Mouse (Mus musculus): ENCODE measurements around the gene Gm5485. TPM values are rescaled to one million over a fixed set of nuclear protein-coding genes. Genes with fewer than 3 reads are reported as not detected.

Gene Gm5485
- polyA plus RNA-seq (2012; rRNA removed) = not detected in 2 replicates

DNA sequence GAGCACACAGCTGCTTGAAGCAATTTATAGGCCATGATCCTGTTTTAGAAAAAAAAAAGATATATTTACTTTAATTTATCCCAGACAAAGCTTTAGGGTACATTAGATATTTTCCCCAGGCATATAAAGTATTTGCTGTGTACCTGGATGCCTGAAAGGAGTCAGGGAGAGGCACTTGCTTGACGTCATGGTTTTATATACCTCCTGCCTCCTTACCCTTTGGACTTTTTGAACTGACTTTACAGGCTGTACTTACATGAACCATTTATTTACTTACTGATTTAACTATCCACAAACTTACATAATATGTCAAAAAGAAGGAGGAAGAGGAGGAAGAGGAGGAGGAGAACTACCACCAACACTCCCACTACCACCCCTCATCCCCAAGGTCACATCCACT, at the start of gene Gm5485:
TSS of gene Gm5485 (minus strand) at position 171 of the 400 bp plus-strand sequence.
- WGBS = 55% methylated on average over 1 of the region's 1 CpGs
- Histone ChIP-seq H3K27ac (ENCODE audit: insufficient read depth, low read depth, low read length) (no peak within 1 kb of the TSS), H3K4me1 (ENCODE audit: control insufficient read depth, insufficient read depth, low read length) (no peaks in the 10 kb centered on the region; the same call in 1 of the 2 replicates), H3K36me3 (ENCODE audit: control insufficient read depth, insufficient read depth, low read length) (no peaks in the 10 kb centered on the region), H3K4me3 (ENCODE audit: insufficient read depth, low read depth, low read length) (no peak within 1 kb of the TSS), H3K27me3 (replicated peaks; ENCODE audit: control insufficient read depth, insufficient read depth, low read length) (no peaks in the 10 kb centered on the region)
- TF ChIP-seq POLR2A (IDR thresholded peaks at IDR 0.05; ENCODE audit: low read depth, low read length) = no peak
- no peak for TF ChIP-seq CTCF (conservative IDR thresholded peaks at IDR 0.05; ENCODE audit: insufficient read depth, insufficient read length, low read depth, low read length)
- no peak for DNase-seq

DNA sequence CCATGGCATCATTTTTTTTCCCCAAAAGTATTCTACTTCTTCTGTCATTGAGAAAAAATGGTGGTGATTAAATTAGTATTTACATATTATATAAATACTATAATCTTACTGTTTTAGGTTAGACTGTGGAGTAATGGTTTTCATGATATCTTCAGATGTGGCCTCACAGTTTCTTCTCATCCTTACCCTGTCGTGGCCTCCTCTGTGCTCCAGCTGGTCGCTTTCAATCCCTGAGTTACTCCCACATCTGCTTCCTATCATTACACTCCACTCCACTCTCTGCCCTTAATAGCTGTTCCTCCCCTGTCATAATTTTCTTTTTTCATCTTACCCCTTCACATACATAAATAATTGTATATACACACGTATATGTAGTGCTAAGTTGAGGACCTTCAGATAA, 41.0 kb upstream of the Gm5485 start:
- no peak for TF ChIP-seq POLR2A (IDR thresholded peaks at IDR 0.05; ENCODE audit: low read depth, low read length)
- TF ChIP-seq CTCF (conservative IDR thresholded peaks at IDR 0.05; ENCODE audit: insufficient read depth, insufficient read length, low read depth, low read length) = no peak

DNA sequence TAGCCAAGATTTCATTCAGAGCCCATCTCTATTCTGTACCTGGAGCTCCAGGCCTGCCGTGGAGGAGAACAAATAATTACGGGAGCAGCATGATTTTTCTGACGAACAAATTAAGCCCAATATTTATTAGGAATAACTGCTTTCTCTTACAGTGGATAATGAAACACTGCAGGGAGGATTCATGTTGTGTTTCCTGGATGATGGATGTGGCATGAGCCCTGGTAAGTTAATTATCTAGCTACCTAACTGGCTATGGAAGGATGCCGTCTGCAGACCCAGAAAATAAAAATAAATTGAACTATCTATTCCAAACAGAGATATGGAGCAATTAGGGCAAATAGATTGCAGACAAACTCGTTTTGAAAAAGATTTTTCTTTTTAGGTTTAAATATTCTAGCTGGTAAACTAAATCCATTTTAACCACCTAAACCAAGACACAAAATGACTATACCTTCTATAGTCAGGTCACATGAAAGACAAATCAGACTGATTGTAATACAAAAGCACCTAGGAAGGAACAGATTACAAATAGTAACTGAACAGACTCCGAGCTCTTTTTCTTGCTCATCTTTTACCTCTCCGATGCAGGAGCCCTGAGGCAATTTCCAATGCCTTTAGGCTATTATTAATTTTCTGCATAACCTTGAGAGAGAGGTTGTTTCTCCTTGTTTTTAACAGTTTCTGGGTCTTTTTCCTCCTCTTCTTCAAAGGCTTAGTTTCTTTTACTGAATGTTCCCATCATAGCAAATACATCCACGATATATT, 34.1 kb upstream of the Gm5485 start:
- Histone ChIP-seq H3K27me3 (replicated peaks; ENCODE audit: control insufficient read depth, insufficient read depth, low read length) (no peaks in the 10 kb centered on the region; the same call in 1 of the 2 replicates), H3K4me3 (ENCODE audit: insufficient read depth, low read depth, low read length) (no peak overlapping the region), H3K27ac (ENCODE audit: insufficient read depth, low read depth, low read length) (no peak overlapping the region), H3K36me3 (ENCODE audit: control insufficient read depth, insufficient read depth, low read length) (no peaks in the 10 kb centered on the region), H3K4me1 (ENCODE audit: control insufficient read depth, insufficient read depth, low read length) (no peaks in the 10 kb centered on the region)
- no peak for TF ChIP-seq POLR2A (IDR thresholded peaks at IDR 0.05; ENCODE audit: low read depth, low read length)
- no peak for TF ChIP-seq CTCF (conservative IDR thresholded peaks at IDR 0.05; ENCODE audit: insufficient read depth, insufficient read length, low read depth, low read length)
- DNase-seq = no peak
- WGBS = 74% methylated on average over 8 of the region's 8 CpGs

More for the DNA sequence above, 41.0 kb upstream of the Gm5485 start:
- Histone ChIP-seq H3K27ac (ENCODE audit: insufficient read depth, low read depth, low read length) (no peak overlapping the region), H3K4me1 (ENCODE audit: control insufficient read depth, insufficient read depth, low read length) (no peaks in the 10 kb centered on the region), H3K36me3 (ENCODE audit: control insufficient read depth, insufficient read depth, low read length) (no peaks in the 10 kb centered on the region), H3K4me3 (ENCODE audit: insufficient read depth, low read depth, low read length) (no peak overlapping the region), H3K27me3 (replicated peaks; ENCODE audit: control insufficient read depth, insufficient read depth, low read length) (no peaks in the 10 kb centered on the region)
- 62% methylated on average over 3 of the region's 3 CpGs for WGBS
- no peak for DNase-seq

DNA sequence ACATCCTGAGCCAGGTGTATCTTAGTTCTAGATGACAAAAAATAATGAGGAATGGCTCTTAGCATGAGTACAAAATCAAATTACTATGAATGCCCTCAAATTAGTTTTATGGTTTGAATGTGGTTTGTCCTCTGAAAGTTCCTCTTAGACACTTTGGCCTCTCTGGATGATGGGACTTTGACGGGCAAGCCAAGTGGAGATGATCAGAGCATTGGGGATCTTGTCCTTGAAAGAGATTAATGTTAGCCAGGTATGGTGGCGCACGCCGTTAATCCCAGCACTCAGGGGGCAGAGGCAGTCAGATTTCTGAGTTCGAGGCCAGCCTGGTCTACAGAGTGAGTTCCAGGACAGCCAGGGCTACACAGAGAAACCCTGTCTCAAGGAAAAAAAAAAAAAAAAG, 32.4 kb upstream of the Gm5485 start:
- H3K27me3 ChIP-seq (replicated peaks; ENCODE audit: control insufficient read depth, insufficient read depth, low read length) = no peaks in the 10 kb centered on the region; the same call in 1 of the 2 replicates
- DNase-seq = no peak
- no peak for TF ChIP-seq POLR2A (IDR thresholded peaks at IDR 0.05; ENCODE audit: low read depth, low read length)
- no peak for TF ChIP-seq CTCF (conservative IDR thresholded peaks at IDR 0.05; ENCODE audit: insufficient read depth, insufficient read length, low read depth, low read length)
- H3K4me3 ChIP-seq (ENCODE audit: insufficient read depth, low read depth, low read length) = no peak overlapping the region
- H3K4me1 ChIP-seq (ENCODE audit: control insufficient read depth, insufficient read depth, low read length) = no peaks in the 10 kb centered on the region
- H3K36me3 ChIP-seq (ENCODE audit: control insufficient read depth, insufficient read depth, low read length) = no peaks in the 10 kb centered on the region
- 93% methylated on average over 5 of the region's 5 CpGs for WGBS
- H3K27ac ChIP-seq (ENCODE audit: insufficient read depth, low read depth, low read length) = no peak overlapping the region

DNA sequence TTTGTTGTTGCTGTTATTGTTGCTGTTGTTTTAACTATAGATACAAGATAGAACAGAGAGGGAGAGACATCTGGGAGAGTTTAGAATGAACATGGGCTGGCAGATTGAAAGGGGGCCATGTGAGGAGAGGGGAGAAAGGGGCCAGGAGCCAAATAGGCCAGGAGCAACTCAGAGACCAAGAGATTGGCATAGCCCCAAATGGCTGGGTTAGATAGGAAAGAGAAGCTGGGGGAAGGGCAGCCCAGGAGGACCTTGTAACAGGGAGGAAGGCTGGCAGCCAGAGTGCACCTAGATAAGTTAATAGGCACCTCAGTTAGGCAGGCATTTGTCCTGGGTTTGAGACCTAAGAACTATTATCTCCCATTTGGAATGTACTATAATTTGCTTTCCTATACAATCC, 25.3 kb upstream of the Gm5485 start:
- Histone ChIP-seq H3K27ac (ENCODE audit: insufficient read depth, low read depth, low read length) (no peak overlapping the region), H3K4me3 (ENCODE audit: insufficient read depth, low read depth, low read length) (no peak overlapping the region), H3K36me3 (ENCODE audit: control insufficient read depth, insufficient read depth, low read length) (no peaks in the 10 kb centered on the region), H3K27me3 (replicated peaks; ENCODE audit: control insufficient read depth, insufficient read depth, low read length) (no peaks in the 10 kb centered on the region), H3K4me1 (ENCODE audit: control insufficient read depth, insufficient read depth, low read length) (no peaks in the 10 kb centered on the region; the same call in 1 of the 2 replicates)
- peak; percentile 25 for DNase-seq
- no peak for TF ChIP-seq POLR2A (IDR thresholded peaks at IDR 0.05; ENCODE audit: low read depth, low read length)
- TF ChIP-seq CTCF (conservative IDR thresholded peaks at IDR 0.05; ENCODE audit: insufficient read depth, insufficient read length, low read depth, low read length) = no peak

DNA sequence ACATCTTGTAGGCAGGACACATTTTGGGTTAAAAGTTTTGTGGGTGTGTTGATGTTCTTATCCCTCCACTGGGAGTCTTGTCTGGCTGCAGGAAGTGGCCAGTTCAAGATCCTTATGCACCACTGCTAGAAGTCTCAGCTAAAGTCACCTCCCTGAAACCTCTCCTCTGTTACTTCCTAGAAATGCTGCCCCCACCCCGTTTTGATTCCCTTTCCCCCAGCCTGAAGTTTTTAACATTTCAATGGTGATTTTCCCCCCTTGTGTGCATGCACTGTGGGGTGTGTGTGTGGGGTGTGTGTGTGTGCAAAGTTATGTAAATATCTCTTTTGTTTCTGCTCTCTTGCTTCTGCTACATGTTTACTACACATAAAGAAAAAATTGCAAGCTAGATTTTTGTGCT, 23.2 kb upstream of the Gm5485 start:
- Histone ChIP-seq H3K27ac (ENCODE audit: insufficient read depth, low read depth, low read length) (no peak overlapping the region), H3K4me1 (ENCODE audit: control insufficient read depth, insufficient read depth, low read length) (no peaks in the 10 kb centered on the region; the same call in 1 of the 2 replicates), H3K4me3 (ENCODE audit: insufficient read depth, low read depth, low read length) (no peak overlapping the region), H3K27me3 (replicated peaks; ENCODE audit: control insufficient read depth, insufficient read depth, low read length) (no peaks in the 10 kb centered on the region), H3K36me3 (ENCODE audit: control insufficient read depth, insufficient read depth, low read length) (no peaks in the 10 kb centered on the region)
- no peak for DNase-seq
- no peak for TF ChIP-seq POLR2A (IDR thresholded peaks at IDR 0.05; ENCODE audit: low read depth, low read length)
- TF ChIP-seq CTCF (conservative IDR thresholded peaks at IDR 0.05; ENCODE audit: insufficient read depth, insufficient read length, low read depth, low read length) = no peak
- 26% methylated on average over 1 of the region's 1 CpGs for WGBS

DNA sequence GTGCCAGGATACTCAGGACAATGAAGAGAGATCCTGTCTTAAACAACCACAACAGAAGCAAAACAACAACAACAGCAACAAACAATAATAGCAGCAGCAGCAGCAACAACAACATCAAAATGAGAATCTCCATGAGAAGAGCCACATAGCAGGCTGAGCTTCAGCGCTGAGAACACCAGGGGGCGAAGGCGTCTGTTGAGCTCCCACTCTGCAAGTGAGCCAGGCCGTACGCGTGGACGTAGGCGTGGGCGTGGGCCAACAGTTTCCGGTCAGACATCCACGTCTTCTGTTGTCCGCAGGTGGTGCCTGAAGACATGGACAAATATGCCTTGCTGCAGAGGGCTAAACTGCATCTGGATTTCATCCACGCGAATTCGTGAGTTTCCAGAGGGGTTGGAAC, 18.8 kb upstream of the Gm5485 start, which contains the start of gene Morc1:
TSS of gene Morc1 (plus strand) at position 211 of the 400 bp plus-strand sequence.
- Histone ChIP-seq H3K36me3 (ENCODE audit: control insufficient read depth, insufficient read depth, low read length) (no peaks in the 10 kb centered on the region), H3K27ac (ENCODE audit: insufficient read depth, low read depth, low read length) (no peak within 1 kb of the TSS), H3K4me3 (ENCODE audit: insufficient read depth, low read depth, low read length) (no peak within 1 kb of the TSS), H3K27me3 (replicated peaks; ENCODE audit: control insufficient read depth, insufficient read depth, low read length) (no peaks in the 10 kb centered on the region), H3K4me1 (ENCODE audit: control insufficient read depth, insufficient read depth, low read length) (no peaks in the 10 kb centered on the region)
- no peak for TF ChIP-seq CTCF (conservative IDR thresholded peaks at IDR 0.05; ENCODE audit: insufficient read depth, insufficient read length, low read depth, low read length)
- no peak for TF ChIP-seq POLR2A (IDR thresholded peaks at IDR 0.05; ENCODE audit: low read depth, low read length)
- whole genome bisulfite sequencing = 95% methylated on average over 15 of the region's 15 CpGs
- no peak for DNase-seq
